Mouse (Mus musculus) erythroid progenitor cell, adult 5-6 weeks (primary cell): ENCODE measurements around the gene Smad5. TPM values are rescaled to one million over a fixed set of nuclear protein-coding genes. Genes with fewer than 3 reads are reported as not detected.

Experiments used
- ATAC-seq: replicated peaks from 2 replicates; pipeline ENCODE4 v1.8.0; 2016; ENCODE audit warnings: moderate number of reproducible peaks, mild to moderate bottlenecking, moderate TSS enrichment, inconsistent platforms; ENCODE audit not compliant: poor library complexity, low FRiP score, severe bottlenecking
- total RNA-seq, 2 experiments: library from RNA; stranded (forward) in 1 of 2; stranded (reverse) in 1 of 2; fragments of 150-400 nt in 1 of 2; fragments of 186-747, 209-891 nt in 1 of 2; gene quantifications; 2 replicates each; pipeline versions ENCODE4 v1.2.3 to v1.2.4; 2015 to 2017; ENCODE audit warnings: low replicate concordance in 2 of 2

Smad5 gene
- total RNA-seq (2015; ENCODE audit: low replicate concordance), result 2.5 and 18.4 TPM in 2 replicates
- 5.1 and 12.5 TPM in 2 replicates for total RNA-seq (2017; ENCODE audit: low replicate concordance)

DNA sequence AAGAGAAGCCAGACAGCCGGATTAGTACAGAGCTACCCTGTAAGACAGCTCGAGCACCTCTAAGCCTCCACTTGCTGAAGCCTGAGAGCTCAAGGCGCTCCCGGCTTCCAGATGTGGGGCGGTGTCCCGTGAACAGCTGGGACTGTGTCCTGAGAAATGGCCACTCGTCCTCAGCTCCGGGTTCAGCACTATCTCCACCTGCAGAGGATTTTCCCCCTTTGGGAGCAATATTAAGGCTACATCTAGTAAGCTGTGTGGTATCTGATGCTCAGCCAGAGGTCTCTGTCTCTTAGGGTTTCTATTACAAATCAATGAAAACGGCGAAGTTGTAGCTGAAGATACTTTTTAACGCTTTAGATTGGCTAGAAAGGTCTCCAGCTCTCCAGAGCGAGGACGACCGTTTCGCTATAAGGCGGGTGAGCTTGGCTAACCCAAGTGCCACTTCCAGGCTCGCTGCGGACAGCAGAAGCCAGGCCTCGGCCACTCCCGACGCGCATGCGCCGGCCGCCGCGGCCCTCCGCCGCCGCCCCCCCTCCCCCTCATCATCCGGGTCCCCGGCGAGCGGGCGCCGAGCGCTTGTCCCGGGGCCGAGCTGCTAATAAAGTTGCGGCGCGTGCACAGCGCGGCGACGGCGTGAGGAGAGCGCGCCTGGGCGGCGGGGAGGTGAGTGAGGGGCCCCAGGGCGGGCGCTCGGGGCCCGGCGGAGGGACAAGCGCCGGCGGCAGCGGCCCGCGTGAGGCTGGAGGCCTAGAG lies at the start of gene Smad5:
Gene Smad5 (plus strand): TSS at position 542 of the 753 bp plus-strand sequence.
- 0 out of 2 replicates have a peak, but pooled peaks have one; percentile 27 for ATAC-seq

DNA sequence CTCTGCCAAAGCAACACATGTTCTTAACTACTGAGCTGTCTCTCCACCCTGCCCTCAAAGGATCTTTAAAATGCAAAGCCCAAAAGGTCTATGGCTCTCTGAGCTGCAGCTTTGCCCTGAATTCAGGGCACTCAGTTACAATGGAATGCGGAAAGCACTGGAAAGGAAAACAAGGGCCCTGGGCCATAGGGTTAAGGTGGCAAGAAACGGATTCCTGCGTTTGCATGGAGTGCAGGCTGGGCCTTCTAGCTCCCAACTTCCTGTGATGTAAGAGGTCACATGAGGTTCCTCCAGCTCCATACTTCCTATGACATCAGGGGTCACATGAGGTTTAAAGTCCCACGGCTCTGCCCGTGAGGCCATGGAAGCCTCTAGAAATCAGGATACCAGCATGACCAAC lies 48.6 kb upstream of the Smad5 start:
- ATAC-seq, result no peak

DNA sequence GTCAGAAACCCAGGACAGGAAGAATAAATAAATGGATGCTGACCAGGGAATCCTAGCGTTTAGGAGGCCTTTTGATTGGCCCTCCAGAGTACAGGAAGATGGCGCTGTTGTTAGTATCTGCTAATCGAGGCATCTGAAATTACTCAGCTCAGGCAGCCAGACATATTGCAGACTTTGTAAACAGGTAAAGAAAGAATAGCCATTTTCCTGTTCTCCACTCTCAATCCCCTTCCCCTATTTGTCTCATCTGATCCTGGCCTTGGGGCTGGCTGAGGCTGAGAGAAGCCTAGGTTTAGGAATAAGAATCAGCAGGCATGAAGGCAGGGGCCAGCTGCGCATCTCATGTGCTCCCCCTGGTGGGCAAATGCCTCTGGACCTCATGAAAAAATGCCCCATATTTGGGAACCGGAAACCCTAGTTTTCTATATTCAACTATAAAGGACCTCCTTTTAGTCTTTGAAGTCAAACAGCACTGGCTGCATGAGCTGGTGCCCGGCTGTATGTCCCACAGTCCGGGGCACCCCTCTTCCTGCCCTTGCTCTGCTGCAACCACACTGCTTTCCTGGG lies 44.8 kb upstream of the Smad5 start:
- ATAC-seq, result no peak

DNA sequence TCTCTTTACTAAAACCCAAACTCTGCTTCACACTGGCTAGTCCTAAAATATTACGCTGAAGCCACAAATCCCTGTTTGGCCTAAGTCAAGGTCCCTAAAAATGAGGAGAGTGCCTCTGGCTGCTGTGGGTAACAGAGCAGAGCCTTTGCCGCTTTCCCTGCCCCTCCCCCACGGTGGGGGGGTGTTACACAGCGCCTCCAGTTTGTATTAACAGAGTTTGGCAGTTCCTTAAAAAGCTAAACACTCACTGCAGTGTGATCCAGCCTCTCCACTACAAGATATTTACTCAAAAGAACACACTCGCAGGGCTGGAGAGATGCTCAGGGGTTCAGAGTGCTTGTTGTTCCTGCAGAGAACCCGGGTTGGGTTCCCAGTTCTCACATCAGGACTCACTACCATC lies 43.9 kb upstream of the Smad5 start:
- no peak for ATAC-seq

DNA sequence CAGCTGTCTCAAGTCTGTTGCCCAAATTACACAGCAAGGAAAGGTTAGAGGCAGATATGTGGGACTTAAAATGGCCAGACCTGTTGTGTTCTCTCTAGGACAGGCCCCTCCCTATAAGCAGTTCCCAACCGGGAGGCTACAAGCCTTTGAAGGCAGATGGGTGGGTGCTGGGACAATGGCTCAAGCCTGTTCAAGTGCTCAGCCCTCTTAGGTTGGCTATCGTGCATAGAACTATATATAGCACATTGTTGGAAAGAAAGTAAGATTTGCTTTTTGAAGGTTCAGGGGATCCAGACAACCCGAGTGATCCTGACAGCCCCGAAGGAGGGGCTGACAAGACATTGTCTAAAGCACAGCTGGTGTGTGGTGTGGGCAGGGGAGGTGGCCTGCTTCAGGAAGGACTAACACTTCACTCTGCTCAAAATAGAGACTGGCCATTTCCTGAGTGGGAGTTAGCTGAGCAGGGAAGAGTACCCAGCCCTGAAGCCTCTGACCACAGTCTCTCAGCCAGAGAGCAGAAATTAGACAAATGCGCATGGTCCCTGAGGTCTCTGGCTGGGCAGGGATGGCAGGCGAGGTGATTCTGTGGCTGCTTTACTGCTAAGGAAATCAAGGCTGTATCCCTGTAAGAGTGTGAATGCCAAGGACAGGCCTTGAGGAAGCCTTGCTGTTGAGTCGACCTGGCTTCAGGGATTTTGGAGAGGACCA lies 40.7 kb upstream of the Smad5 start:
- ATAC-seq, result no peak

DNA sequence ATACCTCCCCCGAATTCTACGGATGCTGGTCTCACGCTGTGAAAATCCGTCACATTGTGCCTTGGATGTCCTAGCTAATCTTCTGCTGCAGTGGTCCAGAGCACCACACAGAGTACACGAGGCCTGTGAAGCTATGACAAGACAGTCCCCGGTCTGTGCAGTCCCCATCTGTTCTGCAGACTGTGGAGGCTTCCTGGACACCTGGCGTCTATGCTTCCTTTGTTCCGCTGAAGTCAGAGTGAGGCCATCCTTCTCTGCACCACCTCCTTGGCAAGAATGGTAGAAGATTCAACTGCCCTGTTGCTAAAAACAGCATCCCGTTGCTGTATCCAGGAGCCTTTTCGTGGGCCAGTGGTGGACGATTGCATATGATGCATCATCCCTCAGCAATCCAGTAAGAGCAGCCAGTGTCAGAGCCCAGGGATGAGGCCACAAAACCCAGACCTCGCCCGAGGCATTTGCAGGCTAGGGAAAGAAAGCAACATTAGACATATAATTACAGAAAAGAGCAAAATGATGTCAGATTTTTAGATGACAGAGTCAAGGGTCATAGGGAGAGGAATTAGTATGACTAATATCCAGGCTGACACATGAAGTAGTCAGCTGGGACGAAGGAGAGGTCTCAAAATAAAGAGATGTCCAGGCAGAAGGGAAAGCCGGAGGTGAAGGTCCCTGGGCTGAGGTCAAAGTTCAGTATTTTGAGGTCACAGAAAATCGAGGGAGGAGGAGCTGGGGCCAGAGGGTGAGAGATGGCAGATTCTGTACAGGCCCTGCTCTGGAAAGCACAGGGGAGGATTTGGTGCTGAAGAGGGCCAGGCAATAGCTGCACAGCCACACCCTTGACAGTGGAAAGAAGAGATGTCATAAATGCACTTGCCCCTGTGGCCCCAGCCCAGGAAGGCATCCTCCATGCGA lies 38.3 kb upstream of the Smad5 start:
- no peak for ATAC-seq

DNA sequence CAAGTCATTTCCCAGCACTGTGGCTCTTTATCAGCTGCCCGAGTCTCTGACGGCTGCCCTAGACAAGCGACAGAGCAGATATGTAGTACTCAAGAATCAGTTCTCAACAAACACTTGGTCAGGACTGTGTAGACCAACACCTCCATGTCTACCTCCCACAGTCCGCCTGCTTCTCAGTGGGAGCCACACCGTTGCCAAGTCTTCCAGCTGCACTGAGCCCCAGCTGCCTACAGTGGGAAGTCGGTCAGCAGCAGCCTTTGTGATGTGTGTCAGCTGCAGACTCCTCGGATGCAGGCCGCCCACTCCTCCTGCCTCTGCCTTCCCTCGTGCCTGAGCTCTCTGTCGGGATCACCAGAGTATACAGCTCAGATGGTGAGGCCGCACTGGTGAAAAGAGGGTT lies 31.6 kb upstream of the Smad5 start:
- no peak for ATAC-seq

DNA sequence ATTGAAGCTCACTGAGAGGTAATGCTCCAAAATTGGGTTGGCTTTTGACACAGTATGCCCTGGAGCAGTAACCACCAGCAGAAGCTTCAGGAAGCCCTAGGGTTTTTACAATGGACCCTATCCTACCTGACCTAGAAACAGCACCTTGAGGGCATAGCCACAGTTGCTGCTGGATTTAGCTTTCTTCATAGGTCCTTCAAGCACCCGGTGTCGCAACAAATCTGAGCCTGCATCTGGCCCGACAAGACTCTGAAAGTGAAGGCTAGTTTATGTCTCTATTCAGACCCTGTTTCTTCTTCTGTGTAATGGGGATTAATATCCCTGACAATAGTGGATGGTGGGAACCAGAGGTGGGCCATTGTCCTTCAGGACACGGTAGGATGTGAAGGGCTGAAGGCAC lies 25.1 kb upstream of the Smad5 start:
- ATAC-seq, result no peak

DNA sequence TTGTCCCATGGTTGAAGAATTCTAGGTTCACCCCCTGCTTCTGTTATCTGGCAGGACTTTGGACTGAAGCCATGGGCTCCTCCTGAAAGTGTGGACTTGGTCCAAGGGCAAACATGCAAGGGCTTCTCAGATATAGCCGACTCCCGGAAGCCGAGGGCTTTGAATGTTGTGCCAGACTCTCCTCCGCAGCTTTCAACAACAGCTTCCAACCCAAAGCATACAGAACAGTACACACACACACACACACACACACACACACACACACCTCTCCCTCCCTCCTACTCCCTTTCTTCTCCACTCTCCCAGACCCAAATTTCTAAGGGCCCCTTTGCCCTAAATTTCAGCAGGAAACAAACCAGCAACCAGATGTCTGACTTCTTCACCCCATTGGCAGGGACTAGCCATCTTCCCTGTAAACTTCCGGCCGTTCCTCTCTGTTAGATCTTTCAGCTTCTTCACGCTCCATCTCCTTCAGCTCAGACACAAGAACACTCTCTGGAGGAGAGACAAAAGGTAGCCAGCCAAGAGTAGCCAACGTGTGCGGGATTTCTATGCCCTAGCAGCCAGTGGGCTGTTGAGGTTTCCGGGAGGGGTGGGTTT lies 24.5 kb upstream of the Smad5 start:
- no peak for ATAC-seq

DNA sequence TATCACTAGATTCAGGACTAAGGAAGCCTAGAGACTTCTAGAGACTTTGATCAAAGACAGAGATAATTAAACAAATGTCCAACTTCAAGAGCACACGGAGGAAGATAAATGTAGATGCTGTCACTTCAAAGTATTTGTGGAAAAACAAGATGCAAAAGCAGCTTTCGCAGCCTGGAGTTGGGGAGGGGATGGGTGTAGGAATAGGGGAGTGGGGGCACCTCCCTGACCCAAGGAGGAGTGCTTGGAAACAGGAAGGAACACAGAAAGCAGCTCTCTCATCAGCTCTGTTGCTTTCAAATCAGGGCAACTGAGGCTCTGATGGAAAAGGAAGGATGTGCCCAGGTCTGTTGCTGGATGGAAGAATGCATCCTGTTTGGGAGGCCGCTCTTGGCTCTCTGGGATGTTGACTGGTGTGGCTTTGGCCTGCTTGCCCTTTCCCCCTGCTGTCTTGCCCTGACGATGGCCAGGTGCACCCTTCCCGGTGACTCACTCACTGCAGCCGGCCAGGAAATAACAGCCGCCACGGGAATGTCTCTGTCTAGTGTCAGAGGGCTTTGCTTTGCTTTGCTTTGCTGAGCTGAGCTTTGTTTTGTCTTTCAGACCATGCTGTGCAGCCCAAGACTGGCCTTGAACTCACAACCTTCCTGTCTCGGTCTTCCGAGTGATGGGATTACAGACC lies 23.8 kb upstream of the Smad5 start:
- no peak for ATAC-seq

DNA sequence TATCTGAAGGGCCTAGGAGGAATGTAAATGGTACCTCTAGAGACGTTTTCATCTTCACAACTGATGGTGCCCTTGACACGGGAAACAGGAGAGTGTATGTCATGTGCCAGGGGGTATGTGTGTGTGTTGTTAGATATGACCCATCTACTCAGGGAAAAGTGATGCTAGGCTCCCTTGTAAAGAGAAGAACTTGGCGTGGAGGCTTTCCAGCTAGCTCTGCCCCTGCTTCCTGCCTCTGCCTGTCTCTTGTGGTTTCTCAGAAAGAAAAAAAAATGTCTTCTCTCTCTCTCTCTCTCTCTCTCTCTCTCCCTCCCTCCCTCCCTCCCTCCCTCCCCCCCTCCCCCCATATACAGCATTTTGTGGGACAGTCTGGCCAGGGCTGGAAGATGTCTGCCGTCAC lies 20.9 kb upstream of the Smad5 start:
- no peak for ATAC-seq

DNA sequence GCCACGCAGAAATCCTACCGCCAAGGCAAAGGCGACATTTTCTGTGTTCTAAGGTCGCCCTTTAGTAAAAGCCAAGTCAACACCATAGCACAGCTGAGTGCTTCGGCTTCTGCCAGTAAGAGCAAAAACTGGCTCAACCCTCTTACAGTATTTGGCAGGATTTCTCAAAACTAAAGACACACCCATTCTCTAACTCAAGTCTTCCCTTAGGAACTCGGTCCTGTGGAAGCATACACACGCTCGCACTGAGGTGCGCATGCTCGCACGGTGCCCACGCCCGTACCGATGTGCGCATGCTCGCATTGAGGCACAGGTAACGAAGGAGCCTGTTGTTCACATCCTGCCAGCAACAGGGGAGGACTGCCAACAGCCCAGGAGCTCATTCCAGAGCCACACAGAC lies 20.5 kb upstream of the Smad5 start:
- no peak for ATAC-seq

DNA sequence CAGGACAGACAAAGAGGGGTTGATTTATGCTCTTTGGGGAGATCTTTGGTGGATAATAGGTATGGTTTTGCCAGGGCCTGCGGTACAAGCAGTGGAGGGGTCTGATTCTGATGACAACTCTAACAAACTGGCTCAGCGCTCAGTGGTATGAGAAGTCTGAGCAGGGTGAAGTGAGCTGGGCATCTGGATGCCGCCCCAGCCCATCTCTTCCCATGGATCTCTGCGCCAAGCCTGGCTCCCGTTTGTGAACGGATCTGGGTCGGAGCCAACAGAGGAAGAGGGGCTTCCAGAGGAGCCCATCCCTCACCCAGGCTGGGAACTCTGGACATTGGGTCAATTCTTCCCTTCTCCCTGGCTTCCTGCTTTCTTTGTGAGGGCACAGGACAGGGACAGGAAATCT lies 19.5 kb upstream of the Smad5 start:
- no peak for ATAC-seq

DNA sequence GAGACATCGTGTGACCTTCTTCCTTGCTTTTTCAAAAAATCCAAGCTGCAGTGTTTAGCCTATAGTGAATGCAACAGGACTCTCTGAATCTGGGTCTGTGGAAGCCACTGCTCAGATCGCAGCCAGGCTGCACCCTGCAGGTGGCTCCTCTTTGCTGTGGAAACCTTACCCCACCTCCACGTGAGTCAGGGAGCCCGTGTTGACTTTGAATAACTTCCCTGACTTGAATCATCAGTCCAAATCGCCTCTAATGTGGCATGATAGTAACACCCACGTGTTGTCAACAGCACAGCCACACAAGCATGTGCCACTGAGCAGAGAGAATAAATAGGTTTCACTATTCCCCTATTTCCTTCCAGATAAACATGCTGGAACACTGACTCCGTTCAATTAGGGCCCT lies 10.8 kb upstream of the Smad5 start:
- ATAC-seq, result no peak

DNA sequence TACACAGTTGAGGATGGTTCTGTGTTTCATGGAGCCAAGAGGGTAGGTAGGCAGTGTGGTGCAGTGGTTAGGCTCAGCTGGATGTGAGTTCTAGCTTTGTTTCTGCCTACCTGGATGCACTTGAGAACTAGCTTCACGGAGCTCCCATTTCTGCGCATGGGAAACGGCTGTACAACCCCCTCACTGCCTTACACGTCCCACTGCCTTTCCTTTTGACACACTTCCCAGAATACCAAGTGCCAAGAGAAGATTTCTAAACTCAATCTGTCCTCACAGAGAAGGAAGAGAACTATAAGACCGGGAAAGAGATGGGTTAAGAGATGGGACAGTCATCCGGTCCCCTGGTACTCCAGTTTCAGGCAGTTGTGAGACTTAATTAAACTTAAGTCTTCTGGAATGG lies 10.2 kb upstream of the Smad5 start:
- ATAC-seq, result no peak

DNA sequence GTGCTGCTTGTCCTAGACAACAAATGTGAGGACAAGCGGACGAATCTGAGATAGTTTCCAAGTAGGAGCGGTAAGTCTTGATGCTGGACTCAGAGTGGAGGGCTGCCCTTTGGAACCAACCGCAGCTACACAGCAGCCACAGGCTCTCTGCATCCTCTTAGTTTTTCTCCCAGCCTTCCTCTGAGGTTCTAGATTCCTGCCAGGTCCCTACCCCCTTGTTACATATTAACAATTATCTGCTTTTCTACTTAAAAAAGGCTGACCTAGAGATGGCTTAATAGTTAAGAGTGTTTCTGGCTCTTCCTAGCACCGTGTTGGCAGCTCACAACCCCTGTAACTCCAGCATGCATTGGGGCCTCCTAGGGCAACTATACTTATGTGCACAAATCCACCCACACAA lies 7.1 kb upstream of the Smad5 start:
- ATAC-seq, result no peak

DNA sequence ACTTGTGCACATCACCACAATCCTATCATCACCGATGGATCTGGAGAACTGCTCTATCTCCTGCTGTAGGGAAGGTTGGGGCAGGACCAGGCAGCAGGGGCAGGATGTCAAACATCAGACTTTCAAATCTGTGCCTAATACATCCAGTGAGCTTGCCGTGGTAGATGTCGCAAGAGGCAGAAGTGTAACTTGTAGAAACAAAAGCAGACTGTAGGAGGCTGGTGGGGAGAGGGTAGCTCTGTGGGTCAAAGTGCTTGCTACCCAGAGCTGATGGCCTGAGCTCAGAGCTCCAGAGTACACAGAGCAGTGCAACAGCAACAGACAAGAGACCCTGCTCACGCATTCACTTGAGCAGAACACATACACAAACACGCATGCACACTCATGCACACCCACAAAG lies 6.1 kb upstream of the Smad5 start:
- ATAC-seq, result no peak

DNA sequence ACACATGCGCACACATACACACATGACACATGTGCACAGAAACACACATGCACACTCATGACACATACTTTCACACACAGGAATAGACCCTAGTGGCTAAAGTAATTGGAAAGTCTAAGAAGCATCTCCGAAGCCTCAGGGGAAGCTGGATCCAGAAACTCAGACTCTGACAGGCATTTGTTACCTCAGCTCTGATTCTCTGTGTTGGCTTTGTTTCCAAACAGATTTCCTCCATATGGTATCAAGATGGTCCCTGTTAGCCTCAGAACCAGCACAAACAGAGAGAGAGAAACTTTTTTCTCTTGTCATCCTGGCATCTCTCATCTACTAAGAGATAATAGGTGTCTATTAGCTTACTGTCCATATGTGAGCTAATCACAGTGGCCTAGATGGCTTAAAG lies 5.6 kb upstream of the Smad5 start:
- ATAC-seq, result no peak

DNA sequence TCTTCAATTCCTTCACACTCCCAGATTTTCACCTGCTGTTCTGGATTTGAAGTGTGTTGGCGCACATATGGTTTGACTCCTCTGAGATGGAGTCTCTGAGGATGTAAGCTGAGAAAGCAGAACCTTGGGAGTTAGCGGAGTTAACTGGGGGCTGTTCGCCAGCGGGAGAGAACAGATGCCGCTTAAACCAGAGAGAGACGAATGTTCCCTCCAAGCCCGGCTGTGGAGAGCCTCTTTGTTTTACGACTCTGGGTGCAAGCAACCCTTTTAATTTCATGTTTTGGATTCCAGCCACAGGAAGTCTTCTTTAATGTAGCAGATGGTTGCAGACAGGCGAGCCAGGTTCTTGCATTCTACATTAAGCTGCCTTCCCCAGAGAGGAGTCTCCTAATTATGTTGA lies 4.4 kb upstream of the Smad5 start:
- ATAC-seq, result no peak
